ENCODE assay signal across 11 mouse cellular contexts in genomic region chr19:56346016-56346415, GRCm38 (mm10). TPM values are rescaled to one million over a fixed set of nuclear protein-coding genes. Genes with fewer than 3 reads are reported as not detected.
DNase-seq lines count a peak whose midpoint lies in the region; ATAC-seq and TF ChIP-seq lines count a peak whose summit lies in the region.
"Had no signal": no experiment of that assay in that cellular context is flagged by ENCODE, and none has a peak within 500 bp of the region (broad histone marks: within the 10 kb centered on the region; RNA-seq: fewer than 3 reads in every experiment).

No protein-coding gene starts in this region.

- H3K27me3 ChIP-seq in liver, postnatal 0 days (ENCODE audit: insufficient read depth, low read length) = 0 out of 2 replicates have a peak, but pooled peaks cover 3% of the 10 kb centered on the region
- H3K27me3 ChIP-seq in liver, embryonic 11.5 days (replicated peaks; ENCODE audit: control insufficient read depth, insufficient read depth, low read length) = no peaks in the 10 kb centered on the region; the same call in 1 of the 2 replicates

- no peak overlapping the region for H3K4me2 ChIP-seq in liver, postnatal 0 days (ENCODE audit: low read depth, low read length)
- no peak overlapping the region for H3K4me2 ChIP-seq in liver, embryonic 11.5 days
- H3K4me2 ChIP-seq: heart, embryonic 11.5 days had no signal

- no peak overlapping the region for H3K9ac ChIP-seq in liver, postnatal 0 days (replicated peaks)
- H3K9ac ChIP-seq in liver, embryonic 11.5 days (ENCODE audit: low read depth, low read length) = no peak overlapping the region

- H3K4me1 ChIP-seq in liver, postnatal 0 days (ENCODE audit: insufficient read depth) = no peaks in the 10 kb centered on the region; the same call in 1 of the 2 replicates
- no peaks in the 10 kb centered on the region for H3K4me1 ChIP-seq in liver, embryonic 11.5 days (replicated peaks; ENCODE audit: control insufficient read depth, insufficient read depth, low read length)

- no peaks in the 10 kb centered on the region for H3K9me3 ChIP-seq in liver, postnatal 0 days (ENCODE audit: low read length)
- H3K9me3 ChIP-seq in liver, embryonic 11.5 days (ENCODE audit: control insufficient read depth, low read length) = no peaks in the 10 kb centered on the region

- no peak for ATAC-seq in liver, postnatal 0 days
- ATAC-seq in liver, embryonic 11.5 days (replicated peaks; ENCODE audit: low FRiP score) = no peak
- ATAC-seq in megakaryocyte progenitor cell, adult 5-6 weeks (replicated peaks; ENCODE audit: poor library complexity) = peak; percentile 72

- H3K27ac ChIP-seq in gastrocnemius, adult 2 months = peak overlapping the region; percentile 2; the same call in 1 of the 2 replicates
- H3K27ac ChIP-seq in liver, postnatal 0 days (ENCODE audit: low read depth) = no peak overlapping the region
- H3K27ac ChIP-seq in liver, embryonic 11.5 days (ENCODE audit: low read depth, low read length) = no peak overlapping the region
- H3K27ac ChIP-seq: macrophage had no signal

- H3K4me3 ChIP-seq in gastrocnemius, adult 2 months = no peak overlapping the region
- no peak overlapping the region for H3K4me3 ChIP-seq in liver, postnatal 0 days (ENCODE audit: low read depth, low read length)
- H3K4me3 ChIP-seq in liver, embryonic 11.5 days (ENCODE audit: low read depth, low read length) = no peak overlapping the region

- 59% methylated on average over 3 of the region's 3 CpGs for WGBS in liver, postnatal 0 days (ENCODE audit: insufficient replicate concordance)
- WGBS in liver, embryonic 11.5 days = 72% methylated on average over 3 of the region's 3 CpGs

- TF ChIP-seq CTCF in gastrocnemius, adult 2 months (IDR thresholded peaks at IDR 0.05) = peak; percentile 77
- peak; percentile 66 for TF ChIP-seq CTCF in liver, postnatal 0 days (IDR thresholded peaks at IDR 0.05; ENCODE audit: low read depth)

- DNase-seq in gastrocnemius, adult 2 months = no peak
- no peak for DNase-seq in gastrocnemius, postnatal 36 days
- DNase-seq in liver, postnatal 0 days = no peak
- DNase-seq in liver, embryonic 11.5 days (ENCODE audit: low spot score) = no peak
- peak; percentile 27 for DNase-seq in MEL-GATA-1-ER (ENCODE audit: extremely low read depth, low read depth)
- DNase-seq in right cerebral cortex, postnatal 4 days = no peak
- DNase-seq in ovary, postnatal 10 days (ENCODE audit: low spot score) = no peak
- DNase-seq: kidney, postnatal 4 days had no signal

- intact Hi-C loops in gastrocnemius, adult 2 months (cut with DNase I) = loop anchor here (2.0 kb wide), 1 partner anchor 21 kb away; no protein-coding TSS in a partner anchor
- intact Hi-C loops in gastrocnemius, postnatal 36 days (cut with DNase I) = no loop called here

- no peak for TF ChIP-seq EP300 in liver, postnatal 0 days (IDR thresholded peaks at IDR 0.05; ENCODE audit: low read depth)

- no peaks in the 10 kb centered on the region for H3K36me3 ChIP-seq in liver, postnatal 0 days (replicated peaks; ENCODE audit: insufficient read depth, low read length)
- no peaks in the 10 kb centered on the region for H3K36me3 ChIP-seq in liver, embryonic 11.5 days (ENCODE audit: control insufficient read depth, insufficient read depth, low read length)

RNA-seq across cellular contexts. Expression of gene Nrap, which starts 43.8 kb away (rescaled TPM):
- 100 to 1,000 TPM; 675 to 914 TPM for total RNA-seq in gastrocnemius, adult 2 months (2021)
- total RNA-seq in gastrocnemius, postnatal 36 days (2021) = 100 to 1,000 TPM; 598 to 893 TPM
- 0.16 and 0.47 TPM in 2 replicates for polyA plus RNA-seq in liver, postnatal 0 days (2015; fragmentation: Nextera tagmentation; extraction: Ambion mirVana)
- polyA plus RNA-seq in liver, embryonic 11.5 days (2014; fragmentation: Nextera tagmentation; extraction: Ambion mirVana) = 0.09 and 0.14 TPM in 2 replicates
- 0.39 TPM in 1 of 2 replicates, not detected in the other for total RNA-seq in megakaryocyte progenitor cell, adult 5-6 weeks (2015)
- total RNA-seq in megakaryocyte progenitor cell, adult 5-6 weeks (2017) = 0.46 and 1.6 TPM in 2 replicates

RNA-seq across cellular contexts. Expression of gene Casp7, which starts 50.9 kb away (rescaled TPM):
- 1 to 10 TPM; 2.4 to 4.9 TPM for total RNA-seq in gastrocnemius, adult 2 months (2021)
- 1 to 10 TPM; 5.1 to 5.3 TPM for total RNA-seq in gastrocnemius, postnatal 36 days (2021)
- 9.8 and 10.1 TPM in 2 replicates for polyA plus RNA-seq in liver, postnatal 0 days (2015; fragmentation: Nextera tagmentation; extraction: Ambion mirVana)
- polyA plus RNA-seq in liver, embryonic 11.5 days (2014; fragmentation: Nextera tagmentation; extraction: Ambion mirVana) = 23.9 and 26.4 TPM in 2 replicates
- total RNA-seq in megakaryocyte progenitor cell, adult 5-6 weeks (2015) = 65.7 and 71.0 TPM in 2 replicates
- total RNA-seq in megakaryocyte progenitor cell, adult 5-6 weeks (2017) = 48.4 and 53.7 TPM in 2 replicates

RNA-seq across cellular contexts. Expression of gene Habp2, which starts 59.1 kb away (rescaled TPM):
- total RNA-seq in gastrocnemius, adult 2 months (2021) = not detected
- not detected for total RNA-seq in gastrocnemius, postnatal 36 days (2021)
- polyA plus RNA-seq in liver, postnatal 0 days (2015; fragmentation: Nextera tagmentation; extraction: Ambion mirVana) = 48.4 and 49.3 TPM in 2 replicates
- polyA plus RNA-seq in liver, embryonic 11.5 days (2014; fragmentation: Nextera tagmentation; extraction: Ambion mirVana) = 56.3 and 65.6 TPM in 2 replicates
- total RNA-seq in megakaryocyte progenitor cell, adult 5-6 weeks (2015) = not detected in 2 replicates
- not detected in 2 replicates for total RNA-seq in megakaryocyte progenitor cell, adult 5-6 weeks (2017)
- polyA plus RNA-seq: macrophage had no signal

Comparison
In these comparisons a context has a peak if more than half of its experiments do, and no peak if none do; other contexts are left out.
1. RNA of gene Nrap, which starts 43.8 kb away (total RNA-seq): 675 to 914 TPM in gastrocnemius, adult 2 months and 598 to 893 TPM in gastrocnemius, postnatal 36 days; 0.39 to 1.6 TPM in megakaryocyte progenitor cell, adult 5-6 weeks; every median in the first group is over 100 times any median in the second.
2. RNA of gene Casp7, which starts 50.9 kb away (total RNA-seq): 48.4 to 71.0 TPM in megakaryocyte progenitor cell, adult 5-6 weeks; 5.1 to 5.3 TPM in gastrocnemius, postnatal 36 days and 2.4 to 4.9 TPM in gastrocnemius, adult 2 months; every median in the first group is over 4 times any median in the second.